Mouse (Mus musculus) testis, adult 2 months (tissue): ENCODE data around the gene Rad51b.

Experiments used
- CTCF ChIP-seq: fragments of 200-500 bp; IDR thresholded peaks from 2 replicates; pipeline ENCODE4 v1.5.1; 2012; ENCODE audit warnings: low read depth, mild to moderate bottlenecking, inconsistent platforms, low read length, moderate library complexity; ENCODE audit not compliant: control insufficient read depth, insufficient read depth, insufficient replicate concordance
- POLR2A ChIP-seq: fragments of 200-500 bp; IDR thresholded peaks from 2 replicates; pipeline ENCODE4 v1.6.1; 2012; ENCODE audit warnings: low read depth, mild to moderate bottlenecking, inconsistent platforms, low read length, moderate library complexity; ENCODE audit not compliant: control insufficient read depth

- TF ChIP-seq POLR2A (no peak), CTCF (no peak)
Observed at GRCm38 (mm10) chr12:79507141-79507681, 210.1 kb downstream of the Rad51b start.
